Mouse (Mus musculus) spleen, adult 2 months (tissue): ENCODE measurements around the gene Gm21954.

Experiments
- CTCF ChIP-seq: fragments of 200-500 bp; IDR thresholded peaks from 2 replicates; pipeline ENCODE4 v1.5.1; 2011; ENCODE audit warnings: mild to moderate bottlenecking, inconsistent platforms; ENCODE audit not compliant: insufficient read depth, insufficient read length, insufficient replicate concordance; ENCODE audit errors: extremely low read depth
- POLR2A ChIP-seq: fragments of 200-500 bp; IDR thresholded peaks from 2 replicates; pipeline ENCODE4 v1.6.1; 2011; ENCODE audit warnings: low read depth, low read length, inconsistent platforms

- TF ChIP-seq POLR2A (no peak), CTCF (peak; percentile 28; the same call in 1 of the 2 replicates)
These were observed 48.5 kb upstream of the Gm21954 start for GRCm38 (mm10) chr3:55520240-55521180.
